Mouse (Mus musculus) liver, embryonic 14 days (tissue): ENCODE measurements around the gene Cmtm7. TPM values are rescaled to one million over a fixed set of nuclear protein-coding genes. Genes with fewer than 3 reads are reported as not detected.

Experiments used
- polyA plus RNA-seq: library from polyadenylated mRNA; depleted of rRNA; stranded (reverse); fragments of >200 nt; gene quantifications from 2 replicates; pipeline ENCODE4 v1.2.3, GENCODE M21; 2012; rRNA removed

Gene Cmtm7
- polyA plus RNA-seq: 30.2 and 38.2 TPM in 2 replicates

DNA sequence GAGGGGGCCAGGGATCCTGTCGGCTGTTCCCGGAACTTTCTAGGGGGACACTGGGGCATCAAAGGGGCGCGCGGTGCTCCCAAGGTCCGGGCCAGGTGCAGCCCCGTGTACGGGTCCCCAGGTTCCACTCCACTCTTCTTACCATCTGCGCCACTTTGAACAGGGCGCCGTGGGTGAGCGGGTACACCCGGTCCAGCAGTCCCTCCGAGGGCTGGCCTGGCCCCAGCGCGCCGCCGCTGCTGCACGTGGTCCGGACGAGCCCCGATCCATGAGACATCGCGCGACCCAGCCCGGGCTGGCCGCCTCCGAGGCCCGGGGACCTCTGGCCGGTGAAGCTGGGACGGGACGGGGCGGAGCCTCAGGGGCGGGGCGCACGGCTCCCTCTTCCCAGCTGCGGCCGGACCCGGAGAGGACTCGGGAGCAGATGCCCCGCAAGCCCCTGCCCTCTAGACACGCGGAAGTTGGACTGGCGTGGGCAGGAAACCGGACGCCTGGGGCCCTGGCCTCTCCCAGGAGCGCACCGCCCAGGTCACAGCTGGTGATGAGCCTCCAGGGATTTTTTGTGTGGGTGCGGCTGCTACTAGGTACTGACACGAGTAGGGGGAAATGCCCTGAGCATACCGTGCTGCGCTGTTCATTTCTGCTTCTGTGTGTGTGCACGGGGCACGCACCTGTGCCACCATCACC is at the start of gene Cmtm7:
Gene Cmtm7 (minus strand): TSS at position 331 of the 687 bp plus-strand sequence.

DNA sequence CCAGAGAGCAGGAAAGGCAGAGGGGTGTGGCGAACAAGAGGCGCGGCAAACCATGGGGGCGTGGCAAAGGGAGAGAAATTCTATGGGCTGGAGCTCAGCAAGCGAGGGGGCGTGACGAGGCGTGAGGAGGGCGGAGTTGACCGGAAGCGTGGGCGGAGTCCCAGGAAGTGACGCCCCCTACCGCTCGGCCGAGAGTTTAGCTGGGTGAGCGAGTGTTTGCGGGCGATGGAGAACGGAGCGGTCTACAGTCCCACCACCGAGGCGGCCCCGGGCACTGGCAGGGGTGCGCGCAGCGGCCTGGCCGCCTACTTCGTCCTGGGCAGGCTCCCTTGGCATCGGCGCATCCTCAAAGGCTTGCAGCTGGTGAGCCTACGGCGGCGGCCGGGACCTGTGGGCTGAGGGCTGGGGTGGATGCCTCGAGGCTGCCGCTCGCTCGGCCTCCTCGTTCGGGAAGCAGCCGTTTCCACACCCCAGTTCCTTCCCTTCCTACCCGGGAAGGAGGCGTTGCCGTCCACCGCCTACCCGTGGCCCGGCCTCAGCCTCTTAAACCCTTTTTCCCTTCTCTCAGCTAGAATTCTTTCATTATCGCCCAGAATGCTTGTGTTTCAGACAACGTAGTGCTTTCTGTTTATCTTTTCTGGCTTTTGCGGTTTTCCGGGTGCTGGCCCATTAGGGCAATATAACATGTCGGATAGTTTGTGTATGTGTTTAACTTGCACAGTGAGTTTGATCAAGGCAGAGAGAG is 50.5 kb downstream of the Cmtm7 start, which contains the start of gene Cmtm6:
Gene Cmtm6 (plus strand): TSS at position 106 of the 745 bp plus-strand sequence.

Other genes starting within 250 kb of the Cmtm7 start
- 0.80 and 0.84 TPM in 2 replicates for gene Trim71, start 217.5 kb downstream of the Cmtm7 start, polyA plus RNA-seq
- gene Cnot10, start 141.7 kb downstream of the Cmtm7 start, polyA plus RNA-seq: 21.4 and 23.2 TPM in 2 replicates
- gene Dync1li1, start 93.1 kb downstream of the Cmtm7 start, polyA plus RNA-seq: 9.8 and 11.8 TPM in 2 replicates
- 10.3 and 12.5 TPM in 2 replicates for gene Cmtm6, start 50.7 kb downstream of the Cmtm7 start, polyA plus RNA-seq
- gene Cmtm8, start 62.3 kb upstream of the Cmtm7 start, polyA plus RNA-seq: 13.7 and 16.8 TPM in 2 replicates
- gene Gpd1l, start 152.1 kb upstream of the Cmtm7 start, polyA plus RNA-seq: 4.3 and 5.1 TPM in 2 replicates
- 0.19 and 0.28 TPM in 2 replicates for gene Osbpl10, start 196.7 kb upstream of the Cmtm7 start, polyA plus RNA-seq
- gene Rps27rt, start 200.9 kb upstream of the Cmtm7 start, polyA plus RNA-seq: 35.8 and 41.1 TPM in 2 replicates